Mouse (Mus musculus) 3T3-L1 (cell line): Measurements from ENCODE around the gene Nckap5.
A peak's percentile ranks its signal among the peaks of the same experiment; 100 is the strongest.

ENCODE experiments used
- DNase-seq: peaks from one replicate; pipeline ENCODE4 v3.0.0-alpha.2; 2015; ENCODE audit warnings: low read depth, low spot score

The Nckap5 gene

GRCm38 (mm10) chr1:126473044-126473443, 357.6 kb downstream of the Nckap5 start:
- no peak for DNase-seq

GRCm38 (mm10) chr1:126471419-126471818, 359.2 kb downstream of the Nckap5 start:
- no peak for DNase-seq

GRCm38 (mm10) chr1:126470883-126471282, 359.7 kb downstream of the Nckap5 start:
- DNase-seq, result no peak

- no peak for DNase-seq
Observed at GRCm38 (mm10) chr1:126469818-126470544, 360.6 kb downstream of the Nckap5 start.

- DNase-seq, result no peak
Observed at GRCm38 (mm10) chr1:126461527-126462354, 368.9 kb downstream of the Nckap5 start.

GRCm38 (mm10) chr1:126457739-126458138, 372.9 kb downstream of the Nckap5 start:
- DNase-seq, result no peak

- DNase-seq, result no peak
Observed at GRCm38 (mm10) chr1:126454504-126455173, 376.0 kb downstream of the Nckap5 start.

GRCm38 (mm10) chr1:126451472-126451871, 379.1 kb downstream of the Nckap5 start:
- DNase-seq, result no peak

- DNase-seq, result no peak
Observed at GRCm38 (mm10) chr1:126449424-126449823, 381.2 kb downstream of the Nckap5 start.

- no peak for DNase-seq
Observed at GRCm38 (mm10) chr1:126443890-126444289, 386.7 kb downstream of the Nckap5 start.

- DNase-seq, result no peak
Observed at GRCm38 (mm10) chr1:126442723-126443122, 387.9 kb downstream of the Nckap5 start.

- no peak for DNase-seq
Observed at GRCm38 (mm10) chr1:126438000-126438572, 392.5 kb downstream of the Nckap5 start.

- DNase-seq, result no peak
Observed at GRCm38 (mm10) chr1:126436937-126437667, 393.5 kb downstream of the Nckap5 start.

- DNase-seq, result peak; percentile 6
Observed at GRCm38 (mm10) chr1:126432285-126432684, 398.3 kb downstream of the Nckap5 start.

- peak; percentile 64 for DNase-seq
Observed at GRCm38 (mm10) chr1:126431594-126431993, 399.0 kb downstream of the Nckap5 start.

GRCm38 (mm10) chr1:126411426-126411825, 419.2 kb downstream of the Nckap5 start:
- DNase-seq, result no peak

- DNase-seq, result peak; percentile 63
Observed at GRCm38 (mm10) chr1:126407886-126408285, 422.7 kb downstream of the Nckap5 start.

GRCm38 (mm10) chr1:126405543-126405942, 425.1 kb downstream of the Nckap5 start:
- DNase-seq, result no peak

- no peak for DNase-seq
Observed at GRCm38 (mm10) chr1:126403970-126404369, 426.6 kb downstream of the Nckap5 start.

GRCm38 (mm10) chr1:126391204-126391603, 439.4 kb downstream of the Nckap5 start:
- DNase-seq, result no peak

- no peak for DNase-seq
Observed at GRCm38 (mm10) chr1:126377339-126377980, 453.1 kb downstream of the Nckap5 start.
